Mouse (Mus musculus): ENCODE data around the gene Dab1.

The Dab1 gene

GRCm38 (mm10) chr4:104694188-104694587, 1075.0 kb downstream of the Dab1 start:
- DNase-seq: no peak

- DNase-seq: no peak
Observed at GRCm38 (mm10) chr4:104696522-104696921, 1077.4 kb downstream of the Dab1 start.

GRCm38 (mm10) chr4:104697703-104698102, 1078.5 kb downstream of the Dab1 start:
- DNase-seq: no peak

- no peak for DNase-seq
Observed at GRCm38 (mm10) chr4:104705664-104706645, 1086.8 kb downstream of the Dab1 start.

- no peak for DNase-seq
Observed at GRCm38 (mm10) chr4:104712338-104713083, 1093.4 kb downstream of the Dab1 start.

- DNase-seq: no peak
Observed at GRCm38 (mm10) chr4:104714925-104715519, 1095.9 kb downstream of the Dab1 start.

GRCm38 (mm10) chr4:104715857-104716256, 1096.7 kb downstream of the Dab1 start:
- no peak for DNase-seq

GRCm38 (mm10) chr4:104716506-104716905, 1097.3 kb downstream of the Dab1 start:
- DNase-seq: no peak

- no peak for DNase-seq
Observed at GRCm38 (mm10) chr4:104718973-104719795, 1100.0 kb downstream of the Dab1 start.

- DNase-seq: no peak
Observed at GRCm38 (mm10) chr4:104723527-104724045, 1104.4 kb downstream of the Dab1 start.

- DNase-seq: no peak
Observed at GRCm38 (mm10) chr4:104724258-104724657, 1105.1 kb downstream of the Dab1 start.

GRCm38 (mm10) chr4:104725673-104726072, 1106.5 kb downstream of the Dab1 start:
- DNase-seq: no peak

- DNase-seq: no peak
Observed at GRCm38 (mm10) chr4:104729185-104729584, 1110.0 kb downstream of the Dab1 start.

- no peak for DNase-seq
Observed at GRCm38 (mm10) chr4:104746500-104746899, 1127.3 kb downstream of the Dab1 start.

GRCm38 (mm10) chr4:104754090-104754489, 1134.9 kb downstream of the Dab1 start:
- no peak for DNase-seq

GRCm38 (mm10) chr4:104760878-104761624, 1141.9 kb downstream of the Dab1 start:
- DNase-seq: peak; percentile 24

GRCm38 (mm10) chr4:104766065-104766464, 1146.9 kb downstream of the Dab1 start, which contains the start of gene C8b:
Gene C8b (plus strand): TSS chr4:104766317.
- no peak for DNase-seq

GRCm38 (mm10) chr4:104768190-104768589, 1149.0 kb downstream of the Dab1 start:
- no peak for DNase-seq

- no peak for DNase-seq
Observed at GRCm38 (mm10) chr4:104769602-104770001, 1150.4 kb downstream of the Dab1 start.

GRCm38 (mm10) chr4:104770331-104770730, 1151.2 kb downstream of the Dab1 start:
- no peak for DNase-seq

GRCm38 (mm10) chr4:104775601-104776000, 1156.4 kb downstream of the Dab1 start:
- DNase-seq: no peak
